Mouse (Mus musculus) kidney, postnatal 0 days (tissue): Measurements from ENCODE around the gene Lyzl4. TPM values are rescaled to one million over a fixed set of nuclear protein-coding genes. Genes with fewer than 3 reads are reported as not detected.

ENCODE experiments used
- ATAC-seq: fragments of 200-750 bp; cut with Nextera tagmentation; replicated peaks from 2 replicates; pipeline ENCODE4 v1.8.0; 2017; ENCODE audit warnings: low read depth, moderate number of reproducible peaks, moderate TSS enrichment, moderate library complexity; ENCODE audit not compliant: low FRiP score
- DNase-seq: peaks from one replicate; pipeline ENCODE4 v3.0.0-alpha.2; 2016; ENCODE audit warnings: low spot score
- H3K27ac ChIP-seq: fragments of 300-500 bp; sonication (generic); 2 replicates; pipeline ENCODE4 v1.5.1; 2014; ENCODE audit warnings: mild to moderate bottlenecking
- H3K27me3 ChIP-seq: fragments of 300-500 bp; sonication (generic); 2 replicates; pipeline ENCODE4 v1.6.1; 2014; ENCODE audit warnings: low read length, mixed read lengths; ENCODE audit not compliant: insufficient read depth
- H3K36me3 ChIP-seq: fragments of 300-500 bp; sonication (generic); 2 replicates; pipeline ENCODE4 v1.6.1; 2014; ENCODE audit warnings: low read length, mixed read lengths; ENCODE audit not compliant: insufficient read depth
- H3K4me1 ChIP-seq: fragments of 300-500 bp; sonication (generic); replicated peaks from 2 replicates; pipeline ENCODE4 v1.6.1; 2014; ENCODE audit warnings: antibody characterized with exemption, low read length, mixed read lengths; ENCODE audit not compliant: insufficient read depth
- H3K4me2 ChIP-seq: fragments of 300-500 bp; sonication (generic); 2 replicates; pipeline ENCODE4 v1.6.1; 2014; ENCODE audit warnings: mild to moderate bottlenecking, low read length, moderate library complexity, mixed read lengths
- H3K4me3 ChIP-seq: fragments of 300-500 bp; sonication (generic); replicated peaks from 2 replicates; pipeline ENCODE4 v1.5.1; 2014; ENCODE audit warnings: low read depth, low read length
- H3K9ac ChIP-seq: fragments of 300-500 bp; sonication (generic); 2 replicates; pipeline ENCODE4 v1.6.1; 2014; ENCODE audit warnings: low read depth, low read length
- H3K9me3 ChIP-seq: fragments of 300-500 bp; sonication (generic); replicated peaks from 2 replicates; pipeline ENCODE4 v1.6.1; 2016; ENCODE audit warnings: low read length, inconsistent platforms, mixed read lengths
- CTCF ChIP-seq: IDR thresholded peaks from 2 replicates; pipeline ENCODE4 v1.5.1; 2016; ENCODE audit warnings: antibody characterized with exemption, low read depth, mild to moderate bottlenecking, moderate library complexity
- WGBS: fragments of 180-500 bp; shearing (Covaris S2); extraction: QIAGEN DNeasy Blood & Tissue Kit; methylation state at CpG from one replicate; pipeline ENCODE4 v1.1.7; 2014; 5-methylcytosine and 5-hydroxymethylcytosine counted together
- polyA plus RNA-seq: library from polyadenylated mRNA; unstranded; fragments of >200 nt; fragmentation: Nextera tagmentation; extraction: Ambion mirVana; gene quantifications from 2 replicates; pipeline ENCODE4 v1.2.1, GENCODE M21; 2015

The Lyzl4 gene
- polyA plus RNA-seq, 1 experiment from 2014 or later: not detected

GRCm38 (mm10) chr9:121659791-121660190 is 17.9 kb upstream of the Lyzl4 start:
- Histone ChIP-seq H3K4me2 (no peak overlapping the region), H3K4me1 (no peaks in the 10 kb centered on the region), H3K27ac (no peak overlapping the region), H3K27me3 (no peaks in the 10 kb centered on the region), H3K4me3 (no peak overlapping the region), H3K36me3 (no peaks in the 10 kb centered on the region), H3K9me3 (no peaks in the 10 kb centered on the region), H3K9ac (no peak overlapping the region)
- 76% methylated on average over 7 of the region's 7 CpGs for WGBS
- no peak for DNase-seq
- TF ChIP-seq CTCF: no peak
- ATAC-seq: no peak

DNA sequence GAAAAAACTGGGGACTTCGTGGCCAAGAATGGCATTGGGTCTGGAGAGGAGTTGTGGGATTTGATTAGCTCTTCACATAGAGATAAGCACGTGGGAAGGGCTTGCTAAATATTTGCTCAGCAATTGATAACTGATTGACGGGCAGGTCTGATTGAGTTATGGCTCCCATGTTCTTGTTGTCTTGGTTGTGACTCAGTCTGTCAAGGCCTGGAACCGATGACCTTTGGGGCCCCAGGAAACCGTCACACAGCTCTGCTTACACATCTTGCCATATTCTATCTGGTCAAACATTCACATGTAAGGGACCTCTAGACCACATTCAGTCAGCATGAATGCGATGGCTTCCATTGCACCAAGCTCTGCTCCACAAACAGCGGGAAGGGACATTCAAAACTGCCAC is 16.4 kb upstream of the Lyzl4 start:
- WGBS: 72% methylated on average over 7 of the region's 7 CpGs
- no peaks in the 10 kb centered on the region for H3K4me1 ChIP-seq
- H3K9ac ChIP-seq: no peak overlapping the region
- DNase-seq (no peak), ATAC-seq (no peak)
- no peaks in the 10 kb centered on the region for H3K27me3 ChIP-seq
- no peaks in the 10 kb centered on the region for H3K9me3 ChIP-seq
- H3K27ac ChIP-seq: no peak overlapping the region
- H3K4me2 ChIP-seq: no peak overlapping the region
- no peaks in the 10 kb centered on the region for H3K36me3 ChIP-seq
- H3K4me3 ChIP-seq: no peak overlapping the region
- no peak for TF ChIP-seq CTCF

GRCm38 (mm10) chr9:121657143-121657542 is 15.2 kb upstream of the Lyzl4 start:
- WGBS: 22% methylated on average over 13 of the region's 13 CpGs
- H3K4me1 ChIP-seq: no peaks in the 10 kb centered on the region
- H3K9ac ChIP-seq: no peak overlapping the region
- H3K4me3 ChIP-seq: no peak overlapping the region
- no peak overlapping the region for H3K27ac ChIP-seq
- no peaks in the 10 kb centered on the region for H3K27me3 ChIP-seq
- TF ChIP-seq CTCF: no peak
- no peaks in the 10 kb centered on the region for H3K9me3 ChIP-seq
- ATAC-seq: no peak
- no peak overlapping the region for H3K4me2 ChIP-seq
- H3K36me3 ChIP-seq: no peaks in the 10 kb centered on the region
- no peak for DNase-seq

GRCm38 (mm10) chr9:121656322-121656721 is 14.4 kb upstream of the Lyzl4 start:
- Histone ChIP-seq H3K27ac (no peak overlapping the region), H3K9ac (no peak overlapping the region), H3K4me2 (no peak overlapping the region), H3K27me3 (no peaks in the 10 kb centered on the region), H3K4me1 (no peaks in the 10 kb centered on the region), H3K4me3 (no peak overlapping the region), H3K9me3 (no peaks in the 10 kb centered on the region), H3K36me3 (no peaks in the 10 kb centered on the region)
- DNase-seq (no peak), ATAC-seq (no peak)
- WGBS: 83% methylated on average over 5 of the region's 5 CpGs
- TF ChIP-seq CTCF: no peak

GRCm38 (mm10) chr9:121653668-121654067 is 11.8 kb upstream of the Lyzl4 start:
- TF ChIP-seq CTCF: no peak
- DNase-seq (no peak), ATAC-seq (no peak)
- H3K27ac ChIP-seq: no peak overlapping the region
- no peak overlapping the region for H3K9ac ChIP-seq
- H3K4me1 ChIP-seq: no peaks in the 10 kb centered on the region
- no peaks in the 10 kb centered on the region for H3K36me3 ChIP-seq
- no peaks in the 10 kb centered on the region for H3K9me3 ChIP-seq
- no peak overlapping the region for H3K4me2 ChIP-seq
- 84% methylated on average over 10 of the region's 10 CpGs for WGBS
- H3K27me3 ChIP-seq: no peaks in the 10 kb centered on the region
- H3K4me3 ChIP-seq: no peak overlapping the region

- Histone ChIP-seq H3K9ac (no peak overlapping the region), H3K36me3 (no peaks in the 10 kb centered on the region), H3K4me3 (no peak overlapping the region), H3K27me3 (peaks cover 9% of the 10 kb centered on the region; the same call in 1 of the 2 replicates), H3K4me2 (no peak overlapping the region), H3K27ac (no peak overlapping the region), H3K4me1 (peaks cover 11% of the 10 kb centered on the region; the same call in 1 of the 2 replicates), H3K9me3 (no peaks in the 10 kb centered on the region)
- WGBS: 71% methylated on average over 7 of the region's 7 CpGs
- ATAC-seq (no peak), DNase-seq (no peak)
- TF ChIP-seq CTCF: no peak
These were observed 5.1 kb upstream of the Lyzl4 start for GRCm38 (mm10) chr9:121647026-121647425.

- Histone ChIP-seq H3K36me3 (no peaks in the 10 kb centered on the region), H3K4me2 (no peak overlapping the region), H3K4me3 (no peak overlapping the region), H3K27me3 (peaks cover 22% of the 10 kb centered on the region), H3K27ac (no peak overlapping the region), H3K9ac (no peak overlapping the region), H3K4me1 (peaks cover 15% of the 10 kb centered on the region; the same call in 1 of the 2 replicates), H3K9me3 (no peaks in the 10 kb centered on the region)
- 30% methylated on average over 3 of the region's 3 CpGs for WGBS
- ATAC-seq (no peak), DNase-seq (no peak)
- no peak for TF ChIP-seq CTCF
These were observed 3.0 kb upstream of the Lyzl4 start for GRCm38 (mm10) chr9:121644855-121645254.
